Mouse (Mus musculus): ENCODE measurements around the gene Fabp1.

The Fabp1 gene

DNA sequence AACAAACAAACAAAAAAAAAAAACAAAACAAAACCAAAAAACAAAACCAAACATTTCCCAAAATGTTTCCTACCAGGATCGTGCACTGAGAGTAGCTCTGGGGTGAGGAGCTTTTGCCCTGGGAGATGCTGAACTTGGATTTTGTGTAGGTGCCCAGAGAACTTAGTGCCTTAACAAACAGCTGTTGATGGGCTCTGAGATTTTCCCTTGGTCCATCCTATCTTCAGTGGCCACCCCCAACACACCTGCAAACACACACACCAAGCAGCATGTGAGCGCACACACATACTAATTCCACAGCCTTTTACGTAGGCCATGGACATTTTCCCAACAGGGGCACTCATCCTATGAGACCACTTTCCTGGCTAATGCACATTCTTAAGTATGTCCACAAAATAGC is 12.8 kb downstream of the Fabp1 start:
- DNase-seq = no peak

GRCm38 (mm10) chr6:71221501-71221900 is 21.9 kb downstream of the Fabp1 start:
- no peak for DNase-seq

- DNase-seq = no peak
Measured at GRCm38 (mm10) chr6:71224184-71224943, 24.7 kb downstream of the Fabp1 start.

- DNase-seq = no peak
Measured at GRCm38 (mm10) chr6:71226544-71226943, 26.9 kb downstream of the Fabp1 start.

DNA sequence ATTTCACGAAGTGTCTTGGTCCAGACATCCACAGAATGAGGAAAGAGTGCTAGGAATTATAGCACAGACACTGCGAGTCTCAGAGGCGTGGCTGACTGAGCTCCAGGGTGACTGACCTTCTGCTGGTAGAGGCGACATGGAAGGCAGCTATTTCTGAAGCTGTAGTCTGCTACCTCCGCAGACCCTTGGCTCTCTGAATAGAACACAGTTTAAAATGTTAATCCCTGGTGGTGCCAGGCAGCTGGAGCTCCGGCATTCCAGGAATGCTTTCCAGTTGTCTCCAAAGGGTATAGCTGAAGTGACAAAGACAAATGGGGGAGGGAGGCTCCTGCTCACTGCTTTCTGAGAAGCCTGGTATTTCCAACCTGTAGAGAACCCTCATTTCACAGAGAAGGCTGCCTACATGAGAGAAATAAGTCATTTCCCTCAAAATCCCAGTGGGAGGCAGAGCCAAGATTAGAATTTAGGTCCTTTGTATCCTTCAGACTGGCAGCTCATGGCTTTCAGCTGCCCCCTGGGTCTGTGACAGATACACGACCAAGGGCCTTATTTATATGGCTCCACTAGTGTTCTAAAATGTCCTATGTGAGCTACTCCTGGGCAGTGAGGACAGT is 27.6 kb downstream of the Fabp1 start:
- DNase-seq = peak; percentile 34

- DNase-seq = no peak
Measured at GRCm38 (mm10) chr6:71235121-71235520, 35.5 kb downstream of the Fabp1 start.

- no peak for DNase-seq
Measured at GRCm38 (mm10) chr6:71235944-71236343, 36.3 kb downstream of the Fabp1 start.

DNA sequence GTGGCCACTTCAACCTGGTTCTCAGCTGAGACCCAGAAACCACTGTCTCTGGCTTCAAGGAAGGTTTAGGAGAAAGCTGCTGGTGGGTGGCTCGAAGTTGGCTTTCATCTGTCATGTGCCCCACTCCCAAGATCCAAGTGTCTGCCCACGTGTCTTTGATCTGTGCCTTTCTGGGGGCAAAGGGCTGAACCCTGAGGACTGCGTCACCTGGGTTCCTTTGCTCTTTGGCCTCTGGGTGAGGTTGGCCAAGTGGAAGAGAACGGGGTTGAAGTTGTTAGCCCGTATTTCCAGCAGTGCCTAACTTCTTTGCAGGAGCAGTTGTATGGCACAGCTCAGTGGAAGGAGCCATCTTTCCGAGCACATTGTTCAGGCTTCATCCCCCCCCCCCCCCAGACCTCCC is 36.9 kb downstream of the Fabp1 start:
- no peak for DNase-seq

GRCm38 (mm10) chr6:71237031-71237431 is 37.4 kb downstream of the Fabp1 start:
- DNase-seq = no peak

DNA sequence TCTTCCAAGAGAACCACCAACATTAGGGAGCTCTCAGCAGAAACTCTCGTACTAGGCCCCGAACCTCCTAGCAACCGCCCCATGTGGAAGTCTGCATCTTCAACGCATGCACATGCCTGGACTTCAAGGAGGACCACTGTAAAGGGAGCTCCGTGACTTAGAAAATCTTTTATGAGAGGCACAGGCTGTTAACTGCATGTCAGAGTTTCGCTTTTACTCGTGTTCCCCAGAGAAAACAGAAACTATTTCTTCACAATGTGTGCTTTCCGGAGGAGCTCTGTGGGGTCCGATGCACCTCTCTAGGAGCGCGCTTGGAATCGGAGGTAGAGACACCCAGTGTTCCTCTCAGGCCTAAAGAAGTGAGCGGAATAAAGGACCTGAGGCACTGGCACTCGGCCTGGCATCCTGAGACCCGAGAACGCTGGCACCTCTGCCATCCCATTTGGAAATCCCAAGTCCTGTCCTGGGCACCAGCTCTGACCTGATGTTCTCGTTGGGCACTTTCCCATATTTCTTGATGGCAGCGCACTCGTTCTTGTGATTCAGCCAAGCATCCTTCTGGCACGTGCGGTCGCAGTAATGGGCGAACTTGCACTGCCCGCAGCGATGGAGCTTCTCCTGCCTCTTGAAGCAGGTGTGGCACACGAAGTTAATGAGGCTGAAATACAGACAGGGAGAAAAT is 39.6 kb downstream of the Fabp1 start:
- DNase-seq = no peak

- DNase-seq = no peak
Measured at GRCm38 (mm10) chr6:71240831-71241230, 41.2 kb downstream of the Fabp1 start.

DNA sequence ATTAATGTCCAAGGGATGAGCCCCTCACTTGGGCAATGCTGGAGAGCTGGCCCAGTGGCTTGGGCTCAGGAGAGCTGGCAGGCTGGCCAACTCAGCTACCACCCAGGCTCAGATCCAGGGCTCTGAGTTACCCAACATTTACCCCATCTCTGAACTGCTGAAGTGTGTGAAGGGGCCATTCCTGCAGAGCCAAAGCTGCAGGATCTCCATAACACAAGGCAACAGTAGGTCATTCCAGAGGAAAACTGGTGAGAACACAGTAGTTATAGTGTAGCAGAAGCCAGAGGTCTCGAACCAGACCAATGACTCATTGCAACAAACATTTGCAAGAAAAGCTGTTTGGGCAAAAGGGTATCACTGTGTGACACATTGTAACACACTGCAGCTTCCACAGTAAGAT is 43.2 kb downstream of the Fabp1 start:
- DNase-seq = no peak

DNA sequence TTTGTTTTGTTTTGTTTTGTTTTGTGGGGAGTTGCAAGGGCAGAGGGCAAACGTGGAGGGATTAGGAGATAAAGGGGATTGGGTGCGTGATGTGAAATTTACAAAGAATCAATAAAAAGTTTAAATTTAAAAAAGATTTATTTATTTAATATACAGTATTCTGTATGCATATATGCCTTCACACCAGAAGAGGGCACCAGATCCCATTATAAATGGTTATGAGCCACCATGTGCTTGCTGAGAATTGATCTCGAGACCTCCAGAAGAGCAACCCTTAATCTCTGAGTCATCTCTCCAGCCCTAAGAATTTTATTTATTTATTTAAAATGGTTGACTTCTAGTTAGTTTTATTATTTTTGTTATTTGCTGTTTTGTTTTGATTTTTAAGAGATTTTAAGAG is 43.6 kb downstream of the Fabp1 start:
- DNase-seq = no peak

DNA sequence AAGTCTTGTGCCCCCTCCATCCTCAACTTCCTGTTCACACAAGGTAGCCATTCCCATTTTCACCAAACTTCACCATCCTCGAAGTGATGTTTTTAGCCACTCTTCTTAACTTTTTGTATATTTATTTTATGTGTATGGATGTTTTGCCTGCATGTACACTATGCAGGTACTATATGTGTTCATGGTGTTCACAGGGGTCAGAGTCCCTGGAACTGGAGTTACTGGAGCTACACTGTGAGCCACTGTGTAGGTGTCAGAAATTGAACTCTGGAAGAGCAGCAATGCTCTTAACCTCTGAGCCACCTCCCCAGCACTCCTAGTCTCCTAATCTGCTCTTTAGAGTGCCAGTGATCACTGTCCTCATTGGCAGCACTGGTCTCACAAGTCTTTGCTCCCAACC is 48.8 kb downstream of the Fabp1 start:
- DNase-seq = no peak

DNA sequence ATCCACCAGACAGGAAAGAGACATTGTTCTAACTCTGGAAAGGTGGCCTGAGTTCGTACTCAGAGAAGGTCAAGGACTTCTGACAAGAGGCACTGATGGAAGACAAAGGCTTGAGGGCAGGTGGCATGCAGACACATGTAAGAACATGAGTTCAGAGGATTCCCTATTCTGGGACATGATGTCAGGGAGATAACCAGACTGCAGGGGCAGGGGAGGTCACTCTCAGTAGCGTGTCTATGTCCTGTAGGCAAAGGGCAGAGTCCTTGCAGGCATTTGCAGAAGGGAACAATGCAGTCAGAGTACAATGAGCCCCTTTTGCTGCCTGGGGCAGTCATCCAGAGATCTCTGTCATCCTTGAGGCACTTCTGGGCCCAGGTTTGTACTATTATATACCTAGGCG is 50.0 kb downstream of the Fabp1 start:
- no peak for DNase-seq

- no peak for DNase-seq
Measured at GRCm38 (mm10) chr6:71250951-71251350, 51.3 kb downstream of the Fabp1 start.

- no peak for DNase-seq
Measured at GRCm38 (mm10) chr6:71254456-71254855, 54.8 kb downstream of the Fabp1 start.

Data from kidney, postnatal 10 days (tissue).